Mouse (Mus musculus): Measurements from ENCODE around the gene Dlg1. TPM values are rescaled to one million over a fixed set of nuclear protein-coding genes. Genes with fewer than 3 reads are reported as not detected.

Dlg1 gene
- polyA plus RNA-seq, 1 experiment from 2014 or later = 10.5 TPM

GRCm38 (mm10) chr16:31924368-31924767 lies 261.1 kb downstream of the Dlg1 start:
- Histone ChIP-seq H3K4me1 (replicated peaks; ENCODE audit: control insufficient read depth, insufficient read depth, low read length) (no peaks in the 10 kb centered on the region), H3K4me3 (ENCODE audit: low read depth, low read length) (no peak overlapping the region), H3K27me3 (replicated peaks; ENCODE audit: control insufficient read depth, insufficient read depth, low read length) (no peaks in the 10 kb centered on the region), H3K4me2 (replicated peaks; ENCODE audit: low read depth) (no peak overlapping the region), H3K27ac (ENCODE audit: low read depth, low read length) (no peak overlapping the region), H3K36me3 (ENCODE audit: control insufficient read depth, insufficient read depth) (no peaks in the 10 kb centered on the region), H3K9me3 (ENCODE audit: control insufficient read depth) (no peaks in the 10 kb centered on the region), H3K9ac (ENCODE audit: low read depth, low read length) (no peak overlapping the region)
- no peak for TF ChIP-seq CTCF (IDR thresholded peaks at IDR 0.05; ENCODE audit: low read depth)
- ATAC-seq = peak; percentile 50
- WGBS = 50% methylated on average over 6 of the region's 6 CpGs

Other genes with a start within 250 kb of the Dlg1 start
- gene Bdh1, start 241.2 kb upstream of the Dlg1 start, polyA plus RNA-seq (2015; fragmentation: Nextera tagmentation; extraction: Ambion mirVana) = 327 and 338 TPM in 2 replicates
- 568 and 663 TPM in 2 replicates for gene Meltf, start 215.4 kb downstream of the Dlg1 start, polyA plus RNA-seq (2015; fragmentation: Nextera tagmentation; extraction: Ambion mirVana)

Data from intestine, postnatal 0 days (tissue).